Mouse (Mus musculus): ENCODE measurements at regions not wholly inside any gene's neighbourhood (a gene's known extent, or its start where the extent isn't known, plus 50 kb on each side); places are given as distances from the start of the nearest gene placed in this dataset.

DNA sequence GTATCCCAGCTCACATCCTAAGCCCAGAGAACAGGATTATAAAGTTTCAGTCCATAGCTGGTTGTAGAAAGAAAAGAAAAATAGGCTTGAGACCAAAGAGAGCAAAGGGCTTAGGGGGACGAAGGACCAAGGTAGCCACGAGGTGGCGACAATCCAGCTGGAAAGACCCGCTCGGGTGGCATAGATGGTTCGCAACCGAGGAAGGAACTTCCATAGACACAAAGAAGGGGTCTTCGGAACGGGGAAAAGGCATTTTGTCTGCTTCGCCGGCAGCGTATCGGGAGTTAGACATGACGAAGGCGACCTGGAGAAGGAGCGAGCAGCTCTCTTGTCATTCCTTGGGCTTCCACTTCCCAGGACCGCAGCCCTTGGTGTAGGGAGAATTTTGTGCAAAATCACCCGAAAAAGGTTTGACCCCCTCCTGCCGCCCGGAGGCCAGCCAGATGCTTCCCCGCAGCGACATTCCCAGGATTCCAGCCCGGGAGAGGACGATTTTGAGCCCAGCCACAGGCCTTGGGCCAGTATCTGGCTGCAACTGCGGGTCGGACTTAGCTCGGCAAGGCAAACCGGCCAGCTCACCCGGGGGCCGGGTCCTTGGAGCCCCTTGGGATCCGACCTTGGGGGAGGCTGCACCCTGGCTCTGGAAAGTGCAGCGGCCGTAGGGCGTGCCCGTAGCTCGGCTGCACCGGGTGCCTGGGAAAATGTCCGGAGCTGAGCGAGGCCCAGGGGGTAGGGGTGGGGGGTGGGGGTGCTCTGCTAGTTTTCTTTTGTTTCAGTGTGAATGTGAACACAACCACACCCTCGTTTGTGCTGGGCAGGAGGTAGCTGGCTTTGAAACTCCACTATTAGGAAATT lies 184.5 kb upstream of the Foxn2 start:
- DNase-seq (ENCODE audit: low read depth, low spot score): no peak

GRCm38 (mm10) chr17:88256599-88257544 lies 183.6 kb upstream of the Foxn2 start:
- no peak for DNase-seq (ENCODE audit: low read depth, low spot score)

GRCm38 (mm10) chr17:88258361-88258796 lies 182.1 kb upstream of the Foxn2 start:
- DNase-seq (ENCODE audit: low read depth, low spot score): no peak

GRCm38 (mm10) chr17:88260176-88260575 lies 180.3 kb upstream of the Foxn2 start:
- DNase-seq (ENCODE audit: low read depth, low spot score): no peak

- DNase-seq (ENCODE audit: low read depth, low spot score): no peak
Observed at GRCm38 (mm10) chr17:88260826-88261225, 179.7 kb upstream of the Foxn2 start.

DNA sequence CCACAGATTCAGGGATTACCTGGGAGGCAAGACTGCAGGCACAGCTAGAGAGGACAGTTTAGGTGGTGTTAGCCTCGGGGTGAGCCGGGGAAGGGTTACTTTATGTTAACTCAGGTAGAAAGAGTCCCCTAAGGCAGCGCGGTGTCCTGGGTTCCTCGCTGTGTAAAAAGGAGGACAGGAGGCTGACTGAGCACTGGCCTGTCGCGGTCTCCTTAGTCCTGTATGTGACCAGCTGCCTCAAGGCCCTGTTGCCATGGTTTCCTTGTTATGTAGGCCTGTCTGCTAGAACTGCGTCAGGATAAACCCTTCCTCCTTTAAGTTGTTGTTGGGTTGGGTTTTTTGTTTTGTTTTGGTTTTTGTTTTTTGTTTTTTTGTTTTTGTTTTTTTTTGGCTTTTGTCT lies 179.0 kb upstream of the Foxn2 start:
- DNase-seq (ENCODE audit: low read depth, low spot score): no peak

DNA sequence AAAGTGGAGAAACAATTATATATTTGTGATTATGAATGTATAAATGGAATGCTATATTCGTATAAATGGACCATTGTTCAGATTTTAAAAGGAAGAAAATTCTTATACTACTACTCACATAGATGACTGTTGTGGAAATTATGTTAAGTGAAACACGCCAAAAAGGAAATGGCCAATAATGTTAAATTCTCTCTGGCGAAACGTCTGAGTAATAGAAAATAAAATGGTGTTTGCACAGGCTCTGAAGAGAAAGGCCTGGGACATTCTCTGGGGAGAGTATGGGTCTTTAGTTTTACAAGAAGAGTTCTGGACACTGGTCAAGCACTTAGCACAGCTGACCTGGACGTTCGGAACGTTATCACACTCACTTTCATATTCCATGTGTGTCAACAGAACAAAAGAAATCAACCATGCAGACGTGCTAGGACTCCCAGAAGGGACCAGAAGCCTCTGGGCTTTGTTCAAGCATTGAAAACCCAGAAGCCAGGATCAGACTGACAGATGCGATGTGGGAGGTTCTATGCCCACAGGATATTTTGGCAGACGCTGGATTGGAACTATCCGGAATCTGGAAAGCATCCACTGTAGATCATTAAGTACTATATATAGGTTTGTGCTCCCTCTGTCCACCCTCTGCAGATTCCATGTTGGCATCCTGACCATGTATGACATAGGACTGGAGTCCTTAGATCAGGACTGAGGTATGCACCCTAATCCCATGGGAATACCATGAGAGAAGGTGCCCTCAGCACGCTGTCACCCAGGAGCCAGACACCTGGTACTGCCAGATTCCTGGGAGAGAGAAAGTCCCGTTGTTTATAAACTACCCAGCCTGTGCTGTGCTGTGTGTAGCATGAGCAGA lies 178.0 kb upstream of the Foxn2 start:
- no peak for DNase-seq (ENCODE audit: low read depth, low spot score)

- no peak for DNase-seq (ENCODE audit: low read depth, low spot score)
Observed at GRCm38 (mm10) chr17:88265291-88265690, 175.2 kb upstream of the Foxn2 start.

DNA sequence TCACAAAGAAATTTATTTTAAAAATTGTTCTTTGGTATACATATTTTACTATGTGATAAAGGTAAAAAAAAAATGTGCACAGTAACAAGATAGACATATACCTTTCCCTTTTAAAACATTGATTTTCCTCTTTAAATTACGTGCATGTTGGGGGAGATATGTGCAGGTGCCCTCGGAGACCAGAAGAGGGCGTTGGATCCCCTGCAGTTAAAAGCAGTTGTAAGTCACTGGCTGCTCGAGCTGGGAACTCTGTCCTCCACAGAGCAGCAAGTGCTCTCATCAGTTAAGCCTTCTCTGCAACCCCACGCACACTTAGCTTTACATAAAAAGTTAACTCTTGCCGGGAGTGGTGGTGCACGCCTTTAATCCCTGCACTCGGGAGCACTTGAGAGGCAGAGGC lies 172.3 kb upstream of the Foxn2 start:
- no peak for DNase-seq (ENCODE audit: low read depth, low spot score)

GRCm38 (mm10) chr17:88268802-88269201 lies 171.7 kb upstream of the Foxn2 start:
- no peak for DNase-seq (ENCODE audit: low read depth, low spot score)

DNA sequence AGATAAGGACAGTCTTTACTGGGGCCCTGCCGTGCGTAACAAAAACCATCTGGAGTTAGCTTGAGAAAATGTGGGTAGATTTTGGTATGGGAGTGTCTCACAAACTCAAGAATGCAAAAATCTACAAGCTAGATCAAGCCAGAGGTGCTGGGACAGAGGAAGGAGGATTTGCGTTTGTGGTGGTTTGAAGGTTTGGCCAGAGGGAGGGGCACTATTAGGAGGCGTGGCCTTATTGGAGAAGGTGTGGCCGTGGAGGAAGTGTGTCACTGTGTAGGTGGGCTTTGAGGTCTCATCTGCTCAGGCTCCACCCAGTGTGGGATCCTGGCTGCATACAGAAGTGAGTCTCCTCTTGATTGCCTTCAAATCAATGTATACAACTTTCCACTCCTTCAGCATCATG lies 169.6 kb upstream of the Foxn2 start:
- no peak for DNase-seq (ENCODE audit: low read depth, low spot score)

DNA sequence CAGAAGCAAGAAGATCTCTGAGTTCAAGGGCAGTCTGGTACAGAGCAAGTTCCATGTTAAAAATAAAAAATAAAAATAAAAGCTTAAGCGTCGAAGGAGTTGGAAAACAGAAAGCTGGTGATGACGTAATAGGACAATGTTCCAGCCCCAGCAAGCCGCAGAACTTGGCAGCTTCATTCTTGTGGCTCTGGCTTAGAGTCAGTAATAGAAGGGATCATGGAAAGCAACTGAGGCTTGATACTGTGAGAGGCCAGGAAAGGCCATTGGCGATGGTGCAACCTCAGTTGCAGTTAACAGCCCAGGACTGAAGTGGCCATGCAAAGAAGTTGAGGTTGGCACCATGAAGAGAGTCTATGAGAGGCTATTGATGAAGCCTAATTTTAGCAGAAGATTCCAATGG lies 168.3 kb upstream of the Foxn2 start:
- no peak for DNase-seq (ENCODE audit: low read depth, low spot score)

DNA sequence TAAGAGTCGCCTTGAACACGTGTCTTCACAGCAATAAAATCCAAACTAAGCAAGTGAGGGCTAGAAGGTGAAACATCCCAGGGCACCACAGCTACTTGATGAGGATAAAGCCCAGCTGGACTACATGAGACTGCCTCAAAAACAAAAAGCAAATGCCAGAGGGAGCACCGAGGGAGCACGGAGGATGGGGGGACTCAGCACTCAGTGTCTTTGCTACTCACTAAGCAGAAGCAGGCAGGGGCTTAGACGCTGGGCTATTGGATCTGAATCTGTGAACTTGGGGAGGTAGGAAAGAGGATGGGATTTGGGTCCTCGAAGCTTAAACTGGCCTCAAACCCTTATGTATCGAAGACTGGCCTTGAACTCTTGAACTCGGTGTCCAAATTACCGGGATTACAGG lies 167.0 kb upstream of the Foxn2 start:
- no peak for DNase-seq (ENCODE audit: low read depth, low spot score)

- no peak for DNase-seq (ENCODE audit: low read depth, low spot score)
Observed at GRCm38 (mm10) chr17:88274003-88274698, 166.4 kb upstream of the Foxn2 start.

- no peak for DNase-seq (ENCODE audit: low read depth, low spot score)
Observed at GRCm38 (mm10) chr17:88274720-88275433, 165.6 kb upstream of the Foxn2 start.

DNA sequence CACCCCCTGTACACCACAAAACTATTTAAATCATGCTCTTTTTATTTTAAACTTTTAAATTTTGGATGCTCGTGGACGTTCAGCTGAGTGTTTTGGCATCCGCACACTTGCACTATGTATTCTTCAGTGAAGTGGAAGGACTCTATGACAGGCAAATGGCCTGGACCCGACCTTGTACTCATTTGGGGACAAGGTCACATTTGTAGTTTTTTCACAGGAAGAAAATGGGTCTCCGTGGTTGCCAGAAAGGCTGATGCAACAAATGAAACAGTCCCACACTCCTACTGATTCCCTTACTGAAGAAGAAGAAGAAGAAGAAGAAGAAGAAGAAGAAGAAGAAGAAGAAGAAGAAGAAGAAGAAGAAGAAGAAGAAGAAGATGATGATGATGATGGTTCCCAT lies 160.9 kb upstream of the Foxn2 start:
- no peak for DNase-seq (ENCODE audit: low read depth, low spot score)

DNA sequence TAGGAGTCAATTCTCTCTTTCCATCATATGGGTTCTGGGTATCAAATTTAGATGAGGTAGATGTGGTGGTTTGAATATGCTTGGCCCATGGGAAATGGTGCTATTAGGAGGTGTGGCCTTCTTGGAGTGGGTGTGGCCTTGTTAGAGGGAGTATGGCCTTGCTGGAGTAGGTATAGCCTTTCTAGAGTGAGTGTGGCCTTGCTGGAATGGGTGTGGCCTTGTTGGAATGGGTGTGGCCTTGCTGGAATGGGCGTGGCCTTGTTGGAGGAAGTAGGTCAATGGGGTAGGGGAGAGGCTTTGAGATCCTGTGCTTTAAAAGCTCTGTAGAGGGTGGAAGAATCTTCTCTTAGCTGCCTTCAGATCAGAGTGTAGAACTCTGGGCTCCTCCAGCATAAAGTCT lies 157.8 kb upstream of the Foxn2 start:
- DNase-seq (ENCODE audit: low read depth, low spot score): no peak

DNA sequence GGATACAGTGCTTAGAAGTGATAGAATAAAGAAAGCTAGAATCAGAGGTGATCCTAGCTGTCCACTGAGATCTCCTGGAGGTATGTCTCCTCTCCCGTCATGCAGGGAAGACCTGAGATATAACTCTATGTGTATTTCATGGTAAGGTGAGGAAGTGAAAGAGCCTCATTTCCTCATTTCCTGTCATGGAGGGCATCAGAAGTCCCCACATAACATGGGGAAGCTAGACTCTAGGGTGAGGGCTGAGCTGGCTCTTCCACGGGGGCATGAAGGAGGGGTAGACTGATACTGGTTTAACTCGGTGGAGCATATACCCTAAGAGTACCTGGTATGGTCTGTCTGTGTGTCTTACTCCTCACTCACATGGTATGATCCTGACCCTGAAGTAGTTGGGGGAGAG lies 156.0 kb upstream of the Foxn2 start:
- DNase-seq (ENCODE audit: low read depth, low spot score): no peak

- no peak for DNase-seq (ENCODE audit: low read depth, low spot score)
Observed at GRCm38 (mm10) chr17:88287861-88288260, 152.7 kb upstream of the Foxn2 start.

DNA sequence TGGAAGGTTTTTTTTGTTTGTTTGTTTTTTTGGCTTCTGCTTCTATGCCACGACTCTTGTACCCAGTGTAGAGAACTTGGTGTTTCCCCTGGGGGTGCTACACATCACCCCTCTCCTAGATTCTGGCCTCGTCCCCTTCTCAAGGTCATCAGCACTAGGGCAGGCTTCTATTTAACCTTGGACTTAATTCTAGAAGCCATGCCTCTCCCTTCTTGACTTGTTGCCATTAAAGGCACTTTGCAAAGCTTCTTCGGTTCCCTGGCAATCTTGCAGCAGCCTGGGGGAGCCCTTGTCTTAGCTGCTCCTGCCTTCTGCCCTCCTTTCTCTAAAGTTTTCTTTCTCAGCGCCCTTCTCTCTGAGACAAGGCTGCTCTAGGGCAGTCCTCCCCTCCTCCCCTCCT lies 143.0 kb upstream of the Foxn2 start:
- no peak for DNase-seq (ENCODE audit: low read depth, low spot score)
